Comparison of ENCODE assay signal across 11 mouse cellular contexts in the genomic region with DNA sequence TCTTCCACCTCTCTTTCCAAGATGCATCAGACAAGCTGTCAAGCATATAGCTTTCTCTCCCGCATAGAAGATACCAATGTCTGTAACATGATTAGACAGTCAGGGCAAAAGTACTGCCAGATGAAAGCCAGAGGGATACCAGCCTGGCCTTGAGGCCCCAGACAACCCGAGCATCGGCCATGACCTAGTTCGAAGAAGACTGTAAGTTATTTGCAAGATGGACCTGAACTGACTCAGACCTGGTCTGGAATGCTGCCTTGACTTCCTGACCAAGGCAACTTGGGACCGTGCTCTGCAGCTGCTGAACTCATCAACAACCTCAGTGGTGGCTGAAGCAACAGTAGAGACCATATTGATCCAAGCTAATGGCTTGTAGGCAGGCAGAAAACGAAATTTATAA.
"Had no signal": no experiment of that assay in that cellular context is flagged by ENCODE, and none has a peak within 500 bp of the region (broad histone marks: within the 10 kb centered on the region; RNA-seq: fewer than 3 reads in every experiment).

No protein-coding gene starts in this region.

- DNase-seq: lung, adult 18-20 months; lung, embryonic 14.5 days; lung, postnatal 10 days; retina, postnatal 1 day; right cerebral cortex, adult 18-20 months; right cerebral cortex, postnatal 25 days; right cerebral cortex, postnatal 4 days; spleen, adult 18-20 months; thymus, adult 18-20 months; thymus, postnatal 14 days; thymus, postnatal 36 days had no signal
